Mouse (Mus musculus): ENCODE results near the gene Gm26938. TPM values are rescaled to one million over a fixed set of nuclear protein-coding genes. Genes with fewer than 3 reads are reported as not detected.

Gm26938 gene
- 0.76 TPM in 1 of 2 replicates, not detected in the other for polyA plus RNA-seq (2016; fragmentation: Nextera tagmentation; extraction: Ambion mirVana)

- H3K27me3 ChIP-seq, result 0 out of 2 replicates have a peak, but pooled peaks cover 3% of the 10 kb centered on the region
- no peaks in the 10 kb centered on the region for H3K9me3 ChIP-seq
- peak within 1 kb of the TSS; percentile 83 for H3K27ac ChIP-seq
- peak; percentile 83 for ATAC-seq (ENCODE audit: low FRiP score)
- H3K4me1 ChIP-seq, result peaks cover 14% of the 10 kb centered on the region
- peak within 1 kb of the TSS; percentile 81 for H3K4me3 ChIP-seq (replicated peaks)
- H3K4me2 ChIP-seq, result peak within 1 kb of the TSS; percentile 77
- under 1% methylated on average over 43 of the region's 43 CpGs for WGBS
- peaks cover 25% of the 10 kb centered on the region for H3K36me3 ChIP-seq (replicated peaks)
- peak within 1 kb of the TSS; percentile 87 for H3K9ac ChIP-seq
Observed at GRCm38 (mm10) chr5:139826357-139827055, at the start of gene Gm26938, which contains the start of gene Psmg3. Gene Gm26938, minus strand, starts transcription at chr5:139826407. Gene Psmg3, minus strand, starts transcription at chr5:139826885.

- WGBS, result 85% methylated on average over 1 of the region's 1 CpGs
- Histone ChIP-seq H3K4me1 (peaks cover 4% of the 10 kb centered on the region; the same call in 1 of the 2 replicates), H3K9ac (no peak overlapping the region), H3K27ac (no peak overlapping the region), H3K4me3 (replicated peaks) (no peak overlapping the region), H3K27me3 (peaks cover 16% of the 10 kb centered on the region), H3K36me3 (replicated peaks) (no peaks in the 10 kb centered on the region), H3K9me3 (no peaks in the 10 kb centered on the region), H3K4me2 (no peak overlapping the region)
- ATAC-seq (ENCODE audit: low FRiP score), result no peak
Observed at GRCm38 (mm10) chr5:139871526-139871925, 45.3 kb upstream of the Gm26938 start.

DNA sequence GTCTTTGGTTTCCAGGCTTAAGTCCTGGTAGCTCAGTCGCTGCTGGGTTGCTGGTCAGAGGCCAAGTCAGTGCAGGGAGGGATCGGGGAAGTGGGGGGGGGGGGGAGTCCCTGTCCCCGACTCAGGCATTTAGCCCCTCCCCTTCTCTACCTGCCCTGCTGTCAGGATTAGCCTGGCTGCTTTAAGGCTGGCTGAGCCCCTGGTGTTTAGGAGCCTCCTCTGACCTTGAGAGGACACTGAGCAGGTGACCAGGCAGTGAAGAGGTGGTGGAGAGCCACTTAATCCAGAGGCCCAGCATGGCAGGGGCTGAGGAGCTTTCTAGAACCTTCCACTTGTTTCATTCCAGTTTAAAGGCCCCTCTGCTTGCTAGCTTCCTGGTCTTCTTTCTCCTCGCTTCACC lies 44.7 kb upstream of the Gm26938 start:
- H3K4me1 ChIP-seq, result peaks cover 4% of the 10 kb centered on the region; the same call in 1 of the 2 replicates
- no peaks in the 10 kb centered on the region for H3K36me3 ChIP-seq (replicated peaks)
- peaks cover 16% of the 10 kb centered on the region for H3K27me3 ChIP-seq
- WGBS, result 22% methylated on average over 3 of the region's 4 CpGs
- no peaks in the 10 kb centered on the region for H3K9me3 ChIP-seq
- no peak for ATAC-seq (ENCODE audit: low FRiP score)
- no peak overlapping the region for H3K27ac ChIP-seq
- no peak overlapping the region for H3K4me2 ChIP-seq
- H3K4me3 ChIP-seq (replicated peaks), result no peak overlapping the region
- H3K9ac ChIP-seq, result no peak overlapping the region

DNA sequence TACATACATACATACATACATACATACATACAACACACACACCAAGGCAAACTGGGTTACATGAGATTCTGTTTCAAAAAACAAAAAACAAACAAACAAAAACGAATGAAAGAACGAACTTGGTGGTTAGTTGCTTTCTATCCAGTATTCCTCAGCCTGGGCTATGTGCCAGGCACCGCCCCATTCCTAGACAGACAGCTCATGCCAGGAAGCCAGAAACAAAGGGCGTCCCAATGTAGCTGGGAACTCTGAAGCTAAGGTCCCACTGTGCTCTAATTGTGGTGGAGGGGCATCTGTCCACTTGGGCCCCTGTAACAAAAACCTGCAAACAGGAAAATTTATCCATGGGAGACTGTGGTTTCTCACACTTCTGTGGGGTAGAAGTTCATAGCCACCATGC lies 36.6 kb upstream of the Gm26938 start:
- Histone ChIP-seq H3K27ac (0 out of 2 replicates have a peak overlapping the region, but pooled peaks have one; percentile 47), H3K9me3 (no peaks in the 10 kb centered on the region), H3K4me1 (peaks cover 16% of the 10 kb centered on the region), H3K4me3 (replicated peaks) (no peak overlapping the region), H3K9ac (no peak overlapping the region), H3K36me3 (replicated peaks) (no peaks in the 10 kb centered on the region), H3K4me2 (no peak overlapping the region), H3K27me3 (peaks cover 5% of the 10 kb centered on the region; the same call in 1 of the 2 replicates)
- ATAC-seq (ENCODE audit: low FRiP score), result no peak
- 65% methylated on average over 4 of the region's 4 CpGs for WGBS

- peak overlapping the region; percentile 65 for H3K27ac ChIP-seq
- ATAC-seq (ENCODE audit: low FRiP score), result peak; percentile 79
- H3K4me1 ChIP-seq, result peaks cover 16% of the 10 kb centered on the region
- WGBS, result 10% methylated on average over 15 of the region's 15 CpGs
- peak overlapping the region; percentile 36; the same call in 1 of the 2 replicates for H3K9ac ChIP-seq
- H3K4me3 ChIP-seq (replicated peaks), result no peak overlapping the region
- peak overlapping the region; percentile 44 for H3K4me2 ChIP-seq
- H3K9me3 ChIP-seq, result no peaks in the 10 kb centered on the region
- H3K36me3 ChIP-seq (replicated peaks), result no peaks in the 10 kb centered on the region
- no peaks in the 10 kb centered on the region; the same call in 1 of the 2 replicates for H3K27me3 ChIP-seq
Observed at GRCm38 (mm10) chr5:139860328-139861104, 34.3 kb upstream of the Gm26938 start.

DNA sequence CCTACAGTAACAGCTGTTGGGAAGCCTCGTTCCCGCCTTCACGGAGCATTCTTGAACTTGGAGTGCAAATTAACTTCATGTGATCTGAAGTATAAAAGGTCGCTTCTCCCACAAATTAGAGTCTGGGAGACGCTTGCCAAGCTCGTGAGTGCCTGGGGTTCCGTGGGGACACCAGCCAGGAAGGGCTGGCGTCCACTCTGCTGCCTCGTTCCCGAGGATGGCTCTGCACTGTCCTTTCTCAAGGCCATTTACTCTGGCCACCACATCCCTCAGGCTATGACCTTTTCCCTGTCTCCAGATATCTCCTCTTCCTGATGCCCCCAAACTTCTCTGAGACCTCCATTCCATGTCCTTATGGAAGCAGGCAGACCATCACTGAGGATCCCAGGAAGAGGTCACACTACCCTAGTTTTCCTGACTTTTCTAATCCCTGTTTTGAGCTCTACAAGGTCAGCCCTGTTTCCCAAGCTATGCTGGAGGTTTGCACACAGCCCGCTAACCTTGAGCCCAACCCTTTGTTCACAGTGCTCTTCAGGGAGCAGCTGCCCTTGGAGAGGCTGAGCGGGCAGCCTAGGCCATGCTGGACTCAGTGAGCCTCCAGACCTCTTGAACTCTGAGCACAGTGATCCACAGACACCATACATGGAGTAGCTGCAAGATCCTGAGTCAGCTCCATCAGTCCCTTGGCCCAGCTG lies 23.6 kb upstream of the Gm26938 start:
- WGBS, result 77% methylated on average over 12 of the region's 12 CpGs
- Histone ChIP-seq H3K36me3 (replicated peaks) (no peaks in the 10 kb centered on the region), H3K27ac (no peak overlapping the region)

GRCm38 (mm10) chr5:139839142-139839541 lies 12.9 kb upstream of the Gm26938 start:
- peaks cover 10% of the 10 kb centered on the region; the same call in 1 of the 2 replicates for H3K27me3 ChIP-seq
- H3K9me3 ChIP-seq, result no peaks in the 10 kb centered on the region
- H3K36me3 ChIP-seq (replicated peaks), result no peaks in the 10 kb centered on the region
- H3K4me1 ChIP-seq, result peaks cover 5% of the 10 kb centered on the region; the same call in 1 of the 2 replicates
- H3K9ac ChIP-seq, result no peak overlapping the region
- H3K27ac ChIP-seq, result no peak overlapping the region
- ATAC-seq (ENCODE audit: low FRiP score), result no peak
- 29% methylated on average over 3 of the region's 3 CpGs for WGBS
- no peak overlapping the region for H3K4me3 ChIP-seq (replicated peaks)
- no peak overlapping the region for H3K4me2 ChIP-seq

More for the DNA sequence above, 23.6 kb upstream of the Gm26938 start:
- Histone ChIP-seq H3K27me3 (no peaks in the 10 kb centered on the region), H3K4me2 (no peak overlapping the region), H3K9ac (no peak overlapping the region), H3K9me3 (no peaks in the 10 kb centered on the region), H3K4me1 (peaks cover 12% of the 10 kb centered on the region), H3K4me3 (replicated peaks) (no peak overlapping the region)
- no peak for ATAC-seq (ENCODE audit: low FRiP score)

- no peaks in the 10 kb centered on the region for H3K9me3 ChIP-seq
- H3K4me3 ChIP-seq (replicated peaks), result no peak overlapping the region
- H3K36me3 ChIP-seq (replicated peaks), result no peaks in the 10 kb centered on the region
- peaks cover 5% of the 10 kb centered on the region; the same call in 1 of the 2 replicates for H3K4me1 ChIP-seq
- peak; percentile 44 for ATAC-seq (ENCODE audit: low FRiP score)
- H3K27me3 ChIP-seq, result peaks cover 10% of the 10 kb centered on the region; the same call in 1 of the 2 replicates
- no peak overlapping the region for H3K27ac ChIP-seq
- no peak overlapping the region for H3K9ac ChIP-seq
- no peak overlapping the region for H3K4me2 ChIP-seq
- WGBS, result 12% methylated on average over 2 of the region's 2 CpGs
Observed at GRCm38 (mm10) chr5:139838476-139838892, 12.3 kb upstream of the Gm26938 start.

- Histone ChIP-seq H3K9me3 (no peaks in the 10 kb centered on the region), H3K4me3 (replicated peaks) (no peak overlapping the region), H3K27me3 (peaks cover 15% of the 10 kb centered on the region; the same call in 1 of the 2 replicates), H3K4me1 (peaks cover 5% of the 10 kb centered on the region; the same call in 1 of the 2 replicates), H3K36me3 (replicated peaks) (no peaks in the 10 kb centered on the region), H3K9ac (no peak overlapping the region), H3K4me2 (no peak overlapping the region), H3K27ac (no peak overlapping the region)
- no peak for ATAC-seq (ENCODE audit: low FRiP score)
- 83% methylated on average over 7 of the region's 7 CpGs for WGBS
Observed at GRCm38 (mm10) chr5:139835706-139836105, 9.5 kb upstream of the Gm26938 start.

- 81% methylated on average over 7 of the region's 7 CpGs for WGBS
- no peaks in the 10 kb centered on the region for H3K36me3 ChIP-seq (replicated peaks)
- H3K4me1 ChIP-seq, result peaks cover 1% of the 10 kb centered on the region; the same call in 1 of the 2 replicates
Observed at GRCm38 (mm10) chr5:139832125-139832524, 5.9 kb upstream of the Gm26938 start.

GRCm38 (mm10) chr5:139830734-139831133 lies 4.5 kb upstream of the Gm26938 start:
- Histone ChIP-seq H3K36me3 (replicated peaks) (no peaks in the 10 kb centered on the region), H3K27me3 (peaks cover 11% of the 10 kb centered on the region; the same call in 1 of the 2 replicates), H3K4me2 (no peak overlapping the region), H3K9me3 (no peaks in the 10 kb centered on the region), H3K4me1 (peaks cover 7% of the 10 kb centered on the region), H3K9ac (no peak overlapping the region), H3K27ac (no peak overlapping the region), H3K4me3 (replicated peaks) (no peak overlapping the region)
- ATAC-seq (ENCODE audit: low FRiP score), result no peak
- WGBS, result 86% methylated on average over 3 of the region's 3 CpGs

More at GRCm38 (mm10) chr5:139832125-139832524, 5.9 kb upstream of the Gm26938 start:
- Histone ChIP-seq H3K4me3 (replicated peaks) (no peak overlapping the region), H3K9me3 (no peaks in the 10 kb centered on the region), H3K4me2 (no peak overlapping the region), H3K27me3 (peaks cover 15% of the 10 kb centered on the region; the same call in 1 of the 2 replicates), H3K27ac (no peak overlapping the region), H3K9ac (no peak overlapping the region)
- ATAC-seq (ENCODE audit: low FRiP score), result no peak

All from forebrain, embryonic 12.5 days (tissue).